Mouse (Mus musculus) cerebellum, postnatal 25 days (tissue): ENCODE results near the gene Ints5.
A peak's percentile ranks its signal among the peaks of the same experiment; 100 is the strongest.

ENCODE experiments used
- DNase-seq, 2 experiments: peaks; one replicate each; pipeline ENCODE4 v3.0.0; 2021; ENCODE audit warnings: mixed read lengths in 2 of 2

Gene Ints5

GRCm38 (mm10) chr19:8929224-8930088, 36.7 kb downstream of the Ints5 start, which contains the start of the genes Rom1 and Eml3:
Gene Rom1 (minus strand): TSS chr19:8929356.
Gene Eml3 (plus strand): TSS chr19:8929552.
- peak; percentile 77 to 80 for DNase-seq

GRCm38 (mm10) chr19:8930117-8930516, 37.3 kb downstream of the Ints5 start:
- no peak for DNase-seq

GRCm38 (mm10) chr19:8930771-8931170, 38.0 kb downstream of the Ints5 start:
- DNase-seq = no peak

- DNase-seq = no peak
These were observed 43.9 kb downstream of the Ints5 start for GRCm38 (mm10) chr19:8936736-8937135.

GRCm38 (mm10) chr19:8940526-8941133, 47.8 kb downstream of the Ints5 start:
- peak in 1 of 2 experiments; percentile 27 for DNase-seq

- DNase-seq = no peak
These were observed 48.3 kb downstream of the Ints5 start for GRCm38 (mm10) chr19:8941136-8941514.

GRCm38 (mm10) chr19:8941515-8942217, 48.9 kb downstream of the Ints5 start, which contains the start of gene Mta2:
Gene Mta2 (plus strand): TSS chr19:8941875.
- peak; percentile 99 to 100 for DNase-seq

- DNase-seq = peak in 1 of 2 experiments; percentile 74
These were observed 49.6 kb downstream of the Ints5 start for GRCm38 (mm10) chr19:8942276-8942964.

GRCm38 (mm10) chr19:8943047-8943446, 50.2 kb downstream of the Ints5 start:
- DNase-seq = no peak

GRCm38 (mm10) chr19:8944062-8944461, 51.3 kb downstream of the Ints5 start:
- no peak for DNase-seq

- DNase-seq = peak; percentile 32 to 65
These were observed 51.9 kb downstream of the Ints5 start for GRCm38 (mm10) chr19:8944750-8945149.

GRCm38 (mm10) chr19:8945251-8945650, 52.4 kb downstream of the Ints5 start:
- DNase-seq = no peak

- DNase-seq = no peak
These were observed 54.1 kb downstream of the Ints5 start for GRCm38 (mm10) chr19:8946929-8947328.
